In the genomic region with DNA sequence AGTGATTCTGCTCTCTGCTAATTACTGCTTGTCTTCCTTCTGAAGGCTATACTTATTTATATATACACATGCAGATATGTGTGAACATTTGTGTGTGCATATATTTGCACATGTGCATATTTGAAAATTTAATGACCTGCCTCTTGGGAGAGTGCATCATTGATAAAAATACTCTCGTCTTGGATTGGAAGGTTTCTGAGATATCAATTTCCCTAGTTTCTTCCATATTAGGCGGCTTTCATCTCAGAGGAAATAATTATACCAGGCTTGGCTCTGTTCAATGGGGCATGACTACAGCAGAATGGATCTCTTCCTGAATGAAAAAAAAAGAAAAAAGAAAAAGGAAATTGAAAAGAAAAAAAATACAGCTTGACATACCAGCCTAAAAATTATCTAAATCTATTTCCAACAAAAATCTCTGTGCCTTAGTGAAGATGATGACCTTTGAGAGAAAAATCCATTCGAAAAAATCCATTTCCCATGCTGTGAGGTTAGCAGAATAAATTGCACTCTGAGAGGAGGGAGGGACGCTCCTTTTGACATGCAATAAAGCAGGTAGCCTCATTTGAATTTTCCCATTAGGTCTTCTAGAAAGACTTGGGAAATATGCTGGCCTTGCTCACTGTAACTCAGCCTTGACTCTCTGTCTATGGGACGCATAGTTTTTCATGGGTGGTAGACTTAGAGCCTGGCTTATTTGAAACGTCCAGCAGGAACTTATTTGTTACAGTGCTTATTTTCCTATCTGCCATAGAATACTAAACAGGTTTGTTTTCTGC, we compare ENCODE assay signal across 26 mouse cellular contexts. TPM values are rescaled to one million over a fixed set of nuclear protein-coding genes. Genes with fewer than 3 reads are reported as not detected.
DNase-seq lines count a peak whose midpoint lies in the region; ATAC-seq and TF ChIP-seq lines count a peak whose summit lies in the region.
"Had no signal": no experiment of that assay in that cellular context is flagged by ENCODE, and none has a peak within 500 bp of the region (broad histone marks: within the 10 kb centered on the region; RNA-seq: fewer than 3 reads in every experiment).

No protein-coding gene starts in this region.

- 0 out of 2 replicates have a peak overlapping the region, but pooled peaks have one; percentile 45 for H3K27ac ChIP-seq in forebrain, postnatal 0 days (ENCODE audit: low read depth, low read length)
- no peak overlapping the region for H3K27ac ChIP-seq in forebrain, embryonic 11.5 days (ENCODE audit: low read depth, low read length)
- no peak overlapping the region for H3K27ac ChIP-seq in midbrain, embryonic 14.5 days (replicated peaks; ENCODE audit: low read depth, low read length)
- H3K27ac ChIP-seq in midbrain, embryonic 11.5 days (ENCODE audit: low read depth, low read length): no peak overlapping the region
- H3K27ac ChIP-seq in brown adipose tissue, adult 24 weeks (replicated peaks; ENCODE audit: low read depth, low read length): 0 out of 2 replicates have a peak overlapping the region, but pooled peaks have one; percentile 8
- H3K27ac ChIP-seq: embryonic facial prominence, embryonic 15.5 days; gastrocnemius, adult 2 months; heart, embryonic 13.5 days had no signal

- ATAC-seq in forebrain, postnatal 0 days: peak; percentile 72
- no peak for ATAC-seq in forebrain, embryonic 11.5 days (replicated peaks; ENCODE audit: low FRiP score)
- ATAC-seq in midbrain, embryonic 14.5 days (ENCODE audit: low FRiP score, low TSS enrichment): no peak
- ATAC-seq in midbrain, embryonic 11.5 days (ENCODE audit: low FRiP score): no peak
- ATAC-seq: intestine, embryonic 16.5 days had no signal

- no peaks in the 10 kb centered on the region for H3K9me3 ChIP-seq in forebrain, postnatal 0 days (ENCODE audit: low read length)
- H3K9me3 ChIP-seq in forebrain, embryonic 11.5 days (ENCODE audit: control insufficient read depth, low read length): no peaks in the 10 kb centered on the region
- no peaks in the 10 kb centered on the region for H3K9me3 ChIP-seq in midbrain, embryonic 14.5 days (ENCODE audit: control insufficient read depth, low read length)
- no peaks in the 10 kb centered on the region for H3K9me3 ChIP-seq in midbrain, embryonic 11.5 days (ENCODE audit: control insufficient read depth, low read length)
- H3K9me3 ChIP-seq: embryonic facial prominence, embryonic 15.5 days; heart, embryonic 13.5 days had no signal

- no peaks in the 10 kb centered on the region for H3K36me3 ChIP-seq in forebrain, postnatal 0 days (ENCODE audit: insufficient read depth)
- no peaks in the 10 kb centered on the region for H3K36me3 ChIP-seq in forebrain, embryonic 11.5 days (ENCODE audit: control insufficient read depth, insufficient read depth, low read length)
- H3K36me3 ChIP-seq in midbrain, embryonic 14.5 days (ENCODE audit: control insufficient read depth, insufficient read depth, low read length): no peaks in the 10 kb centered on the region
- no peaks in the 10 kb centered on the region for H3K36me3 ChIP-seq in midbrain, embryonic 11.5 days (ENCODE audit: control insufficient read depth, insufficient read depth, low read length)
- H3K36me3 ChIP-seq: embryonic facial prominence, embryonic 15.5 days; heart, embryonic 13.5 days had no signal

- DNase-seq in forebrain, postnatal 0 days: peak; percentile 12
- DNase-seq in forebrain, embryonic 11.5 days (ENCODE audit: low spot score): no peak
- DNase-seq in midbrain, embryonic 14.5 days: peak; percentile 41
- DNase-seq in midbrain, embryonic 11.5 days (ENCODE audit: low spot score, missing footprints): no peak
- DNase-seq in brain, embryonic 14.5 days (ENCODE audit: low read depth): peak; percentile 52
- DNase-seq in left cerebral cortex, adult 9 months (ENCODE audit: low spot score in 2 of 2): no peak
- DNase-seq: adrenal gland, adult 2 months; adrenal gland, postnatal 25 days; cerebellum, adult 11 months; cerebellum, adult 8-10 months; cerebellum, postnatal 14 days; embryo, embryonic 11 days; gastrocnemius, adult 2 months; gastrocnemius, postnatal 25 days; heart, postnatal 36 days; kidney, adult 8-10 months had no signal

- no peaks in the 10 kb centered on the region for H3K4me1 ChIP-seq in forebrain, postnatal 0 days (ENCODE audit: insufficient read depth)
- no peaks in the 10 kb centered on the region for H3K4me1 ChIP-seq in forebrain, embryonic 11.5 days (replicated peaks; ENCODE audit: control insufficient read depth, insufficient read depth, low read length)
- no peaks in the 10 kb centered on the region for H3K4me1 ChIP-seq in midbrain, embryonic 14.5 days (ENCODE audit: control insufficient read depth, insufficient read depth, low read length)
- H3K4me1 ChIP-seq in midbrain, embryonic 11.5 days (ENCODE audit: control insufficient read depth, insufficient read depth, low read length): no peaks in the 10 kb centered on the region
- H3K4me1 ChIP-seq in brown adipose tissue, adult 24 weeks (ENCODE audit: control insufficient read depth, insufficient read depth, insufficient read length, low read length): peaks cover 2% of the 10 kb centered on the region; the same call in 1 of the 2 replicates
- H3K4me1 ChIP-seq: embryonic facial prominence, embryonic 15.5 days; heart, embryonic 13.5 days had no signal

- no peak for TF ChIP-seq CTCF in forebrain, postnatal 0 days (IDR thresholded peaks at IDR 0.05; ENCODE audit: low read depth)
- TF ChIP-seq CTCF in brain, embryonic 14.5 days (IDR thresholded peaks at IDR 0.05; ENCODE audit: borderline replicate concordance, extremely low read depth, insufficient read depth, insufficient read length): no peak

- H3K4me2 ChIP-seq in forebrain, postnatal 0 days (ENCODE audit: low read depth): no peak overlapping the region
- no peak overlapping the region for H3K4me2 ChIP-seq in forebrain, embryonic 11.5 days (ENCODE audit: low read depth, low read length, severe bottlenecking)
- H3K4me2 ChIP-seq in midbrain, embryonic 14.5 days (ENCODE audit: low read length): no peak overlapping the region
- no peak overlapping the region for H3K4me2 ChIP-seq in midbrain, embryonic 11.5 days
- H3K4me2 ChIP-seq: embryonic facial prominence, embryonic 15.5 days; heart, embryonic 13.5 days had no signal

- no peak overlapping the region for H3K4me3 ChIP-seq in forebrain, postnatal 0 days (ENCODE audit: low read depth, low read length)
- H3K4me3 ChIP-seq in forebrain, embryonic 11.5 days (ENCODE audit: low read depth, low read length): no peak overlapping the region
- H3K4me3 ChIP-seq in midbrain, embryonic 14.5 days (replicated peaks; ENCODE audit: low read depth, low read length): no peak overlapping the region
- no peak overlapping the region for H3K4me3 ChIP-seq in midbrain, embryonic 11.5 days (ENCODE audit: low read depth, low read length)
- no peak overlapping the region for H3K4me3 ChIP-seq in brown adipose tissue, adult 24 weeks (ENCODE audit: insufficient read depth, low read depth, low read length)
- H3K4me3 ChIP-seq: embryonic facial prominence, embryonic 15.5 days; erythroblast, embryonic 14.5 days; gastrocnemius, adult 2 months; heart, embryonic 13.5 days had no signal

- no peaks in the 10 kb centered on the region for H3K27me3 ChIP-seq in forebrain, postnatal 0 days (ENCODE audit: insufficient read depth, low read length)
- H3K27me3 ChIP-seq in forebrain, embryonic 11.5 days (ENCODE audit: control insufficient read depth, insufficient read depth, low read length): no peaks in the 10 kb centered on the region
- no peaks in the 10 kb centered on the region for H3K27me3 ChIP-seq in midbrain, embryonic 14.5 days (ENCODE audit: control insufficient read depth, insufficient read depth, low read length)
- no peaks in the 10 kb centered on the region for H3K27me3 ChIP-seq in midbrain, embryonic 11.5 days (ENCODE audit: control insufficient read depth, insufficient read depth, low read length)
- H3K27me3 ChIP-seq: embryonic facial prominence, embryonic 15.5 days; heart, embryonic 13.5 days had no signal

- WGBS in forebrain, postnatal 0 days: 41% methylated on average over 6 of the region's 6 CpGs
- 64% methylated on average over 6 of the region's 6 CpGs for WGBS in forebrain, embryonic 11.5 days
- 51% methylated on average over 6 of the region's 6 CpGs for WGBS in midbrain, embryonic 14.5 days
- 73% methylated on average over 6 of the region's 6 CpGs for WGBS in midbrain, embryonic 11.5 days

- no peak overlapping the region for H3K9ac ChIP-seq in forebrain, postnatal 0 days
- no peak overlapping the region for H3K9ac ChIP-seq in forebrain, embryonic 11.5 days (ENCODE audit: low read length)
- no peak overlapping the region for H3K9ac ChIP-seq in midbrain, embryonic 14.5 days (replicated peaks; ENCODE audit: low read length)
- H3K9ac ChIP-seq in midbrain, embryonic 11.5 days (ENCODE audit: low read length): no peak overlapping the region
- H3K9ac ChIP-seq: embryonic facial prominence, embryonic 15.5 days; heart, embryonic 13.5 days had no signal

- no peak for TF ChIP-seq POLR2A in brain, embryonic 14.5 days (IDR thresholded peaks at IDR 0.05; ENCODE audit: borderline replicate concordance, extremely low read depth, insufficient read depth, insufficient read length, poor library complexity, severe bottlenecking)

RNA-seq across cellular contexts. Expression of a gene that starts 24.4 kb away (rescaled TPM):
- not detected in 2 replicates for total RNA-seq in forebrain, postnatal 0 days (2014; rRNA removed)
- not detected in 2 replicates for polyA plus RNA-seq in forebrain, postnatal 0 days (2015; fragmentation: Nextera tagmentation; extraction: Ambion mirVana)
- polyA plus RNA-seq in forebrain, embryonic 11.5 days (2014; fragmentation: Nextera tagmentation; extraction: Ambion mirVana): not detected in 2 replicates
- not detected in 2 replicates for polyA plus RNA-seq in midbrain, embryonic 14.5 days (2014; fragmentation: Nextera tagmentation; extraction: Ambion mirVana)
- not detected in 2 replicates for polyA plus RNA-seq in midbrain, embryonic 11.5 days (2014; fragmentation: Nextera tagmentation; extraction: Ambion mirVana)
- polyA plus RNA-seq in brain, embryonic 14.5 days (2012; rRNA removed): not detected in 2 replicates
- polyA plus RNA-seq in brown adipose tissue, adult 24 weeks (2012; ENCODE audit: insufficient read depth, insufficient read length, missing spikeins): not detected in 2 replicates
- total RNA-seq: adrenal gland, postnatal 25 days; common myeloid progenitor, adult 5-6 weeks; ES-E14; gastrocnemius, adult 2 months; gastrocnemius, postnatal 25 days; granulocyte monocyte progenitor cell, adult 5-6 weeks; heart, postnatal 36 days had no signal
- polyA plus RNA-seq: embryonic facial prominence, embryonic 11.5 days; embryonic facial prominence, embryonic 15.5 days; erythroblast, embryonic 14.5 days; heart, embryonic 13.5 days; heart, postnatal 0 days; intestine, embryonic 16.5 days had no signal

RNA-seq across cellular contexts. Expression of a gene that starts 44.8 kb away (rescaled TPM):
- total RNA-seq in forebrain, postnatal 0 days (2014; rRNA removed): 15.8 and 20.2 TPM in 2 replicates
- polyA plus RNA-seq in forebrain, postnatal 0 days (2015; fragmentation: Nextera tagmentation; extraction: Ambion mirVana): 6.4 TPM in 2 replicates
- 21.9 and 24.9 TPM in 2 replicates for polyA plus RNA-seq in forebrain, embryonic 11.5 days (2014; fragmentation: Nextera tagmentation; extraction: Ambion mirVana)
- polyA plus RNA-seq in midbrain, embryonic 14.5 days (2014; fragmentation: Nextera tagmentation; extraction: Ambion mirVana): 7.1 and 9.1 TPM in 2 replicates
- polyA plus RNA-seq in midbrain, embryonic 11.5 days (2014; fragmentation: Nextera tagmentation; extraction: Ambion mirVana): 8.4 and 8.7 TPM in 2 replicates
- 8.1 and 11.7 TPM in 2 replicates for polyA plus RNA-seq in brain, embryonic 14.5 days (2012; rRNA removed)
- 3.1 and 4.0 TPM in 2 replicates for polyA plus RNA-seq in brown adipose tissue, adult 24 weeks (2012; ENCODE audit: insufficient read depth, insufficient read length, missing spikeins)

Comparison
In these comparisons a context has a peak if more than half of its experiments do, and no peak if none do; other contexts are left out.
1. DNase-seq: peak in forebrain, postnatal 0 days (single experiment), midbrain, embryonic 14.5 days (single experiment) and brain, embryonic 14.5 days (single experiment); none in forebrain, embryonic 11.5 days (single experiment), midbrain, embryonic 11.5 days (single experiment) and left cerebral cortex, adult 9 months (0 of 2).
2. H3K27ac ChIP-seq: peak in forebrain, postnatal 0 days (single experiment) and brown adipose tissue, adult 24 weeks (single experiment); none in forebrain, embryonic 11.5 days (single experiment), midbrain, embryonic 14.5 days (single experiment) and midbrain, embryonic 11.5 days (single experiment).